Mouse (Mus musculus): ENCODE results near the gene Sdc3.

Gene Sdc3

GRCm38 (mm10) chr4:130793180-130793501 is 804 bp downstream of the Sdc3 start:
- no peak for DNase-seq (ENCODE audit: low spot score in 2 of 2)

GRCm38 (mm10) chr4:130794771-130795170 is 2.4 kb downstream of the Sdc3 start:
- no peak for DNase-seq (ENCODE audit: low spot score in 2 of 2)

GRCm38 (mm10) chr4:130795970-130796369 is 3.6 kb downstream of the Sdc3 start:
- DNase-seq (ENCODE audit: low spot score in 2 of 2): no peak

GRCm38 (mm10) chr4:130797201-130798051 is 5.1 kb downstream of the Sdc3 start:
- DNase-seq (ENCODE audit: low spot score in 2 of 2): no peak

GRCm38 (mm10) chr4:130798416-130798815 is 6.1 kb downstream of the Sdc3 start:
- DNase-seq (ENCODE audit: low spot score in 2 of 2): no peak

- DNase-seq (ENCODE audit: low spot score in 2 of 2): no peak
Observed at GRCm38 (mm10) chr4:130799118-130799517, 6.8 kb downstream of the Sdc3 start.

GRCm38 (mm10) chr4:130799582-130799981 is 7.2 kb downstream of the Sdc3 start:
- no peak for DNase-seq (ENCODE audit: low spot score in 2 of 2)

- no peak for DNase-seq (ENCODE audit: low spot score in 2 of 2)
Observed at GRCm38 (mm10) chr4:130800147-130800546, 7.8 kb downstream of the Sdc3 start.

- DNase-seq (ENCODE audit: low spot score in 2 of 2): no peak
Observed at GRCm38 (mm10) chr4:130801198-130801597, 8.9 kb downstream of the Sdc3 start.

GRCm38 (mm10) chr4:130801624-130802329 is 9.4 kb downstream of the Sdc3 start:
- no peak for DNase-seq (ENCODE audit: low spot score in 2 of 2)

GRCm38 (mm10) chr4:130803591-130803990 is 11.3 kb downstream of the Sdc3 start:
- no peak for DNase-seq (ENCODE audit: low spot score in 2 of 2)

- no peak for DNase-seq (ENCODE audit: low spot score in 2 of 2)
Observed at GRCm38 (mm10) chr4:130804292-130804691, 12.0 kb downstream of the Sdc3 start.

GRCm38 (mm10) chr4:130804771-130805361 is 12.5 kb downstream of the Sdc3 start:
- no peak for DNase-seq (ENCODE audit: low spot score in 2 of 2)

- DNase-seq (ENCODE audit: low spot score in 2 of 2): no peak
Observed at GRCm38 (mm10) chr4:130805746-130806145, 13.4 kb downstream of the Sdc3 start.

GRCm38 (mm10) chr4:130806746-130807145 is 14.4 kb downstream of the Sdc3 start:
- no peak for DNase-seq (ENCODE audit: low spot score in 2 of 2)

- no peak for DNase-seq (ENCODE audit: low spot score in 2 of 2)
Observed at GRCm38 (mm10) chr4:130809784-130810183, 17.4 kb downstream of the Sdc3 start.

GRCm38 (mm10) chr4:130810845-130811244 is 18.5 kb downstream of the Sdc3 start:
- no peak for DNase-seq (ENCODE audit: low spot score in 2 of 2)

- DNase-seq (ENCODE audit: low spot score in 2 of 2): no peak
Observed at GRCm38 (mm10) chr4:130811385-130811784, 19.0 kb downstream of the Sdc3 start.

GRCm38 (mm10) chr4:130813958-130814357 is 21.6 kb downstream of the Sdc3 start:
- no peak for DNase-seq (ENCODE audit: low spot score in 2 of 2)

- no peak for DNase-seq (ENCODE audit: low spot score in 2 of 2)
Observed at GRCm38 (mm10) chr4:130814742-130815330, 22.5 kb downstream of the Sdc3 start.

- no peak for DNase-seq (ENCODE audit: low spot score in 2 of 2)
Observed at GRCm38 (mm10) chr4:130815860-130816259, 23.5 kb downstream of the Sdc3 start.

GRCm38 (mm10) chr4:130819806-130820205 is 27.5 kb downstream of the Sdc3 start:
- DNase-seq (ENCODE audit: low spot score in 2 of 2): no peak

All from urinary bladder, adult 18-20 months (tissue).